Mouse (Mus musculus) olfactory bulb, adult 2 months (tissue): Measurements from ENCODE around the gene Fads2. TPM values are rescaled to one million over a fixed set of nuclear protein-coding genes. Genes with fewer than 3 reads are reported as not detected.
A peak's percentile ranks its signal among the peaks of the same experiment; 100 is the strongest.

Experiments
- H3K27ac ChIP-seq: fragments of 200-500 bp; 2 replicates; pipeline ENCODE4 v1.5.1; 2012; ENCODE audit warnings: low read depth, low read length; ENCODE audit not compliant: insufficient read depth
- H3K4me1 ChIP-seq: fragments of 200-500 bp; 2 replicates; pipeline ENCODE4 v1.6.1; 2012; ENCODE audit warnings: low read length; ENCODE audit not compliant: control insufficient read depth, insufficient read depth
- H3K4me3 ChIP-seq: fragments of 200-500 bp; 2 replicates; pipeline ENCODE4 v1.5.1; 2012; ENCODE audit warnings: mild to moderate bottlenecking, low read depth, low read length, moderate library complexity; ENCODE audit not compliant: insufficient read depth
- CTCF ChIP-seq: fragments of 200-500 bp; IDR thresholded peaks from 2 replicates; pipeline ENCODE4 v1.5.1; 2012; ENCODE audit warnings: low read depth, mild to moderate bottlenecking, low read length, moderate library complexity; ENCODE audit not compliant: insufficient read depth
- POLR2A ChIP-seq: fragments of 200-500 bp; IDR thresholded peaks from 2 replicates; pipeline ENCODE4 v1.6.1; 2012; ENCODE audit warnings: mild to moderate bottlenecking, low read depth, low read length, moderate library complexity; ENCODE audit not compliant: insufficient read depth
- WGBS: fragments of 180-500 bp; shearing (Covaris S2); methylation state at CpG from one replicate; pipeline ENCODE4 v1.1.7; 2018; 5-methylcytosine and 5-hydroxymethylcytosine counted together
- polyA plus RNA-seq: library from polyadenylated mRNA; stranded (reverse); fragments of >200 nt; gene quantifications from 2 replicates; pipeline ENCODE4 v1.2.4, GENCODE M21; 2012; ENCODE audit warnings: low replicate concordance; ENCODE audit not compliant: missing spikeins, insufficient read depth, insufficient read length

The Fads2 gene
- polyA plus RNA-seq, 1 experiment: 106 TPM

DNA sequence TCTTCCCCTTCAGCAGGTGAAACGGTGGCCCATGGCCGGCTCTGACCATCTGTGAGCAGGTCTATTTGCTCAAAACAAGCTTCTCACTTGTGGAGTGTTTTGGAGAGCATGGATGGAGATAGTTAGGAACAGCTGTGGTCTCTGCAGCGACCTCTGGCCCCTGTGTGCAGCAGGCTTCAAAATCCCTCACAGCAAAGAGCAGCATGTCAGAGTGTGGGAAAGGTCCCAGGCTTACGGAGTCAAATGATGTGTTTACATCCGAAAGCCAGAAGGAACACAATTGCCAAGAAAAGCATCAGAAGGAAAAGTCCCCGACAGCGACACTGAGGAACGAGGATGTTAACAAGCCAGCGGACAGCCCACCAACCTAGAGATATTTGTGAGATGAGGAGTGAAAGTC is 16.1 kb downstream of the Fads2 start:
- TF ChIP-seq POLR2A (no peak), CTCF (no peak)
- Histone ChIP-seq H3K4me1 (peaks cover 1% of the 10 kb centered on the region; the same call in 1 of the 2 replicates), H3K4me3 (no peak overlapping the region), H3K27ac (no peak overlapping the region)
- WGBS: 79% methylated on average over 9 of the region's 9 CpGs

DNA sequence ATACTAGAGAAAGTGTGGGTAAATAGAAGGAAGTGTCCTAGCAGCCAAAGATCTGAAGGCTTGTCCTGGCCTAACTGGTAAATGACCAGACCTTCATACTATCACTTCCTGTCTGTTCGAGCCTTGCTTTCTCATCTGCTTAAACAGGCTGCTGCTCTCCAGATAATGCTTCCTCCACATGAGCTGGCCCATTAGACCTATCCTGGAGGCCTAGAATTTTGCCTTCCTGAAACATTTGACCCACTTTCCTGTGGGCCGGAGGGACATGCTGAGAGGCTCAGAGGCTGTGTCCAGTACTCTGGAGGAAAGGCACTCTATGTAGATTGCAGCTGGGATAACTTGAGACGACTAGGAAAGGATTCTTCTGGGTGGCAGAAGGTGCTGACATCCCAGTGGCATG is 19.4 kb downstream of the Fads2 start:
- H3K4me3 ChIP-seq: no peak overlapping the region
- 72% methylated on average over 3 of the region's 3 CpGs for WGBS
- H3K4me1 ChIP-seq: no peaks in the 10 kb centered on the region
- no peak overlapping the region for H3K27ac ChIP-seq
- TF ChIP-seq CTCF (no peak), POLR2A (no peak)

DNA sequence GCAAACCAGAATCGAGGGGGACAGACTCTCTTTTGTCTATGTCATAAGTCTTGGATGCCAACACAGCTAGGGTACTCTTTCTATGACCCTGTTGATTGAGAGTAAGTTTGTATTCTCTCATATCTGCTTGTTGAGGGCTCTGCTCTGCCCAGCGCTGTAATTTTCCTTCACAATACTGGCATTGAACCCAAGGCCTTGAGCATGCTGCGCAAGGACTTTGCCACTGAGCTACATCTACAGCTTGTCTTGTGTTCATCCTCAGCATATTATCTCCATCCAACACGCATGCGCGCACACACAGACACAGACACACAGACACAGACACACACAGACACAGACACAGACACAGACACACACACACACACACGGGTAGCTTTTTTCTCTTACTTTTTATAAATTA is 21.2 kb downstream of the Fads2 start:
- TF ChIP-seq POLR2A (no peak), CTCF (no peak)
- no peak overlapping the region for H3K4me3 ChIP-seq
- H3K27ac ChIP-seq: no peak overlapping the region
- WGBS: 87% methylated on average over 7 of the region's 7 CpGs
- H3K4me1 ChIP-seq: no peaks in the 10 kb centered on the region

DNA sequence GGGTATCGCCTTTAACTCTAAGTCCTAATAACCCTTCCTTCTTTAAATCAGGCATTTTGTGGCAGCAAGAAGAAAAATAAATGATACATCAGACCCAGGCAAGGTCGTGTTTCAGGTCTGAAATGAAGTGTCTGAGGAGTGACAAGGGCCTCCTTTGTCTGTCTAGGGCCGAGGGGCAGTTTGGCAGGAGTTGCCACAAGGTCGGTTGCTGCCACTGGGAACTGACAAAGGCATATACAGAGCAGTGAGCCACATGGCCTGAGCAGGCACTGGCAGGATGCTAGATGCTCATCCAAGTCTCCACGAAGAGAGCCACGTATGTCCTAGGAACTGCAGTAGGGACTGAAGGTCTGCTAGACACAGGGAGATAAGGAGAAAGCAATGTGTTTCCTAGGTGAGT is 23.2 kb downstream of the Fads2 start:
- Histone ChIP-seq H3K4me1 (no peaks in the 10 kb centered on the region), H3K27ac (no peak overlapping the region), H3K4me3 (no peak overlapping the region)
- WGBS: 47% methylated on average over 6 of the region's 6 CpGs
- no peak for TF ChIP-seq POLR2A
- no peak for TF ChIP-seq CTCF

DNA sequence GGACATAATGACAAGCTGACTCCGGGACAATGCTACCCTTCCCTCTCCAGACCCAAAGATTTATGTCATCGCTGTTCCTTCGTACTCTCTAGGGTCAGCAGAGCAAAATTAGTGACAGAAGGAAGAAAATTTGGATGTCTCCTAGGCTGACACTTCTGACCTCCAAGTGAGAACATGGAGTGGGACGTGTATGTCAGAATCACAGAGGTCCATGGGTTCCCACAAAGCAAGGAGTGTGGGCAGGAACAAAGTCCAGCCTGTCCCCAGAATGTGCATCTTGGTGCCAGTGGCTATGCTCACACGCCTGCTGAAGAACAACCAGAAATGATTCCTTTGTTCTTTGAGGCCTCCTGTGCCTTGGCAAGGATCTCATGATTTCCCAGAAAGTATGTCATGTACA is 28.4 kb downstream of the Fads2 start:
- H3K4me1 ChIP-seq: no peaks in the 10 kb centered on the region; the same call in 1 of the 2 replicates
- WGBS: 69% methylated on average over 5 of the region's 5 CpGs
- no peak overlapping the region for H3K27ac ChIP-seq
- H3K4me3 ChIP-seq: no peak overlapping the region
- TF ChIP-seq CTCF: no peak

DNA sequence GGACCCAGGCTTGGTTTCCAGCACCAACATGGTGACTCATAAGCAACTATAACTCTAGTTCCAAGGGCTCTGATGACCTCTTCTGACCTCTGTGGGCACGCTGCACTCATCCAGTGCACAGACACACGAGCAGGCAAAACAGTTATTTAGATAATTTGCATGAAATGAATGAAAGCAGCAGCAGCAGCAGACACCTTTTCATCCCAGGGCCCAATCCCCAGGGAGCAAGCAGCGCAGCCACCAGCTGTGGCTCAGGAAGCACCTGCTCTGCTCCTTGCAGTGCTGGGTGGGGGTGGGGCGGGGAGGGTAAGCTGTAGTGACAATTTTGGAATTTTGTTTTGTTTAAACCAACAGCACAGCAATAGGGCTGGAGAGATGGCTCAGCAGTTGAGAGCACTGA is 29.7 kb downstream of the Fads2 start:
- 57% methylated on average over 4 of the region's 4 CpGs for WGBS

DNA sequence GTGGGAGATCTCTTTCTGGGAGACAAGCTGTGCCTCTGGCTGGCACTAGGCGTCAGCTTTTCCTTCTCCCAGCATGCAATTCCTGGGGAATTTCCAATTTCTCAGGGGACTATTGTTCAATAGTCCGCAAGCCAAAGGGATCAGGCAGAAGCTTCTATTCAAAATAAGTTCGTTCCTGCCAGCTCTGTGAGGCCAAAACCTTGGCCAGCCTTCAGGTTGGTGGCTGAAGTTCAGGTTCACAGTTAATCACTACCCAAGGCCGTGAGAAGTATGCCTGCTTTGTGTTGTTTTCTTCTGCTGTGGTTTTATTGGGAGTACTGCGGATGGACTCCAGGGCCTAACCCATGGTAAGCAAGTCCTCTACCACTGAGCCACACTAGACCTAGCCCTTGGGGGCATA is 30.4 kb downstream of the Fads2 start:
- TF ChIP-seq CTCF (no peak), POLR2A (no peak)
- no peak overlapping the region for H3K4me3 ChIP-seq
- no peaks in the 10 kb centered on the region; the same call in 1 of the 2 replicates for H3K4me1 ChIP-seq
- H3K27ac ChIP-seq: no peak overlapping the region
- WGBS: 43% methylated on average over 5 of the region's 5 CpGs

More for the DNA sequence above, 29.7 kb downstream of the Fads2 start:
- H3K4me3 ChIP-seq: no peak overlapping the region
- H3K27ac ChIP-seq: no peak overlapping the region
- no peaks in the 10 kb centered on the region; the same call in 1 of the 2 replicates for H3K4me1 ChIP-seq
- TF ChIP-seq POLR2A (no peak), CTCF (no peak)

DNA sequence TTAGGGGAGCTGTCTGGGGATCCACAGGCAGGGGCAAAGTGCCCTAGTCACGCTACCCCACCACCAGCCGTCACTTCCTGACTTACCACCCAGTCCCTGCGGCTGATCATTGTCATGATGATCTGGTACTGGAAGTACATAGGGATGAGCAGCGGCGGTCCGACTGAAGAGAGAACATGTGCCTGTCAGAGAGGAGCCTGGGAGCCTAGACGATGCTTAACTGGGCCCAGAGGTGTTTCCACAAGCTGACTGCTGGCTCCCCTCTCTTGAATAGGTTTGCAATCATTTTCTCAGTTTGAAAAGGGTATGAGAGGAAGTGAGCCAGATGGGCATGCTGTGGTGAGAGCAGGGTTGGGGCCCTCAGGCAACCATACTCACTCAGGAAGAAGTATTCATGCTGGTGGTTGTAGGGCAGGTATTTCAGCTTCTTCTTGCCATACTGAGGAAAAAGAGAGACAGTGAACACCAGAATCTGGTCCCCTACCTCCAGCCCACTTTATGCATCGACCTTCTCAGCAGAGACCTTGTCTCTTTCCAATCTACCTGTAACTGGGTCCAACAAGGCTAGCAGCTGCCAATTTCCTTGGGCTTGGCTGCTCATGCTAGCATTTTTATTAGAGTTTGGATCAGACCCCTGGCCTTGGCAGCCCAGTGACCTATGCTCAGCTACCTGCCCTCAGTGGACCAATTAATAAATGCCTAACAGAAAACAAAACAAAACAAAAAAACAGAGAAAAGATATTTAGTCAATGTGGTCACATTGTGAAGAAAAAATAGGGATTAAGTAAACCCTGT is 31.2 kb downstream of the Fads2 start:
- no peak for TF ChIP-seq POLR2A
- Histone ChIP-seq H3K4me3 (no peak overlapping the region), H3K27ac (0 out of 2 replicates have a peak overlapping the region, but pooled peaks have one; percentile 28), H3K4me1 (no peaks in the 10 kb centered on the region; the same call in 1 of the 2 replicates)
- WGBS: 76% methylated on average over 8 of the region's 8 CpGs

DNA sequence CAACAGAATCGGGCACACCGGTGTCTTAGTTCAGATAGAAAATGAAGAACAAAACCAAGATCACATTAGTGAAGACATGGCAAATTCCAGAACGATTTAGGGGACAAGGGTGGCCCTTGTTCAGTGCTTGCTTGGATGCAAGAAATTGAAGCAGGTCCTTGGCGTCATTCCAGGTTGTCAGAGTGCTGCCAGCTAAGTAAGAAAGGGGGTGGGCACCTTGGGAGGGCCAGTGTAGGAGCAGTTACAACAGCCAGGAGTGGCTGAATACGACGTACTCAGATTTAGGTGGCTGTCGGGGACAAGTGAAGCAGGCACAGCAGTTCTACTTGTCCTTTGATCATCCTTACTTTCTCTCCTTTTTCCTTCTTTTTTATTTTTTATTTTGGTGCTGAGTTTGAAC is 33.8 kb downstream of the Fads2 start:
- WGBS: 34% methylated on average over 7 of the region's 7 CpGs
- H3K27ac ChIP-seq: no peak overlapping the region

More for the DNA sequence above, 33.8 kb downstream of the Fads2 start:
- H3K4me3 ChIP-seq: no peak overlapping the region
- TF ChIP-seq POLR2A: no peak
- no peak for TF ChIP-seq CTCF
- H3K4me1 ChIP-seq: no peaks in the 10 kb centered on the region; the same call in 1 of the 2 replicates
